Mouse (Mus musculus) forebrain, postnatal 0 days (tissue): Measurements from ENCODE around the gene Fam160a2. TPM values are rescaled to one million over a fixed set of nuclear protein-coding genes. Genes with fewer than 3 reads are reported as not detected.
A peak's percentile ranks its signal among the peaks of the same experiment; 100 is the strongest.
"Not testable (repeated sequence)": the region's sequence is repeated elsewhere in the genome, so short reads cannot be mapped to it uniquely, and the experiment has no call there.

Experiments used
- ATAC-seq: fragments of 200-750 bp; cut with Nextera tagmentation; 2 replicates; pipeline ENCODE4 v1.8.0; 2017; ENCODE audit warnings: mild to moderate bottlenecking, moderate library complexity
- DNase-seq: peaks from one replicate; pipeline ENCODE4 v3.0.0-alpha.2; 2015
- H3K27ac ChIP-seq: fragments of 300-500 bp; sonication (generic); 2 replicates; pipeline ENCODE4 v1.5.1; 2014; ENCODE audit warnings: low read depth, mild to moderate bottlenecking, antibody characterized with exemption, low read length, moderate library complexity, mixed read lengths
- H3K27me3 ChIP-seq: fragments of 300-500 bp; sonication (generic); 2 replicates; pipeline ENCODE4 v1.6.1; 2014; ENCODE audit warnings: mild to moderate bottlenecking, low read length, mixed read lengths; ENCODE audit not compliant: insufficient read depth
- H3K36me3 ChIP-seq: fragments of 300-500 bp; sonication (generic); 2 replicates; pipeline ENCODE4 v1.6.1; 2014; ENCODE audit warnings: mild to moderate bottlenecking, moderate library complexity; ENCODE audit not compliant: insufficient read depth
- H3K4me1 ChIP-seq: fragments of 300-500 bp; sonication (generic); 2 replicates; pipeline ENCODE4 v1.6.1; 2014; ENCODE audit warnings: antibody characterized with exemption; ENCODE audit not compliant: insufficient read depth
- H3K4me2 ChIP-seq: fragments of 300-500 bp; sonication (generic); 2 replicates; pipeline ENCODE4 v1.6.1; 2014; ENCODE audit warnings: low read depth, mild to moderate bottlenecking, moderate library complexity
- H3K4me3 ChIP-seq: fragments of 300-500 bp; sonication (generic); 2 replicates; pipeline ENCODE4 v1.5.1; 2014; ENCODE audit warnings: low read depth, low read length, mixed read lengths
- H3K9ac ChIP-seq: fragments of 300-500 bp; sonication (generic); 2 replicates; pipeline ENCODE4 v1.6.1; 2014; ENCODE audit warnings: mild to moderate bottlenecking
- H3K9me3 ChIP-seq: fragments of 300-500 bp; sonication (generic); 2 replicates; pipeline ENCODE4 v1.6.1; 2016; ENCODE audit warnings: low read length
- CTCF ChIP-seq: sonication (generic); IDR thresholded peaks from 2 replicates; pipeline ENCODE4 v1.5.1; 2016; ENCODE audit warnings: antibody characterized with exemption, control low read depth, low read depth
- WGBS: fragments of 180-500 bp; shearing (Covaris S2); extraction: QIAGEN DNeasy Blood & Tissue Kit; methylation state at CpG from one replicate; pipeline ENCODE4 v1.1.7; 2014; 5-methylcytosine and 5-hydroxymethylcytosine counted together
- polyA plus RNA-seq: library from polyadenylated mRNA; unstranded; fragments of >200 nt; fragmentation: Nextera tagmentation; extraction: Ambion mirVana; gene quantifications from 2 replicates; pipeline ENCODE4 v1.2.1, GENCODE M21; 2015
- total RNA-seq: library from RNA; depleted of rRNA; stranded (reverse); fragments of >200 nt; gene quantifications from 2 replicates; pipeline ENCODE4 v1.2.3, GENCODE M21; 2014

Gene Fam160a2
- total and polyA plus RNA-seq, 2 experiments from 2014 or later = 36.9 to 42.1 TPM

GRCm38 (mm10) chr7:105411874-105412632 lies 12.2 kb upstream of the Fam160a2 start:
- not testable (repeated sequence) for H3K36me3 ChIP-seq, H3K9me3 ChIP-seq, H3K9ac ChIP-seq, H3K27me3 ChIP-seq, H3K4me1 ChIP-seq, H3K27ac ChIP-seq, H3K4me3 ChIP-seq, H3K4me2 ChIP-seq
- 63% methylated on average over 8 of the region's 8 CpGs for WGBS
- peak; percentile 87 for TF ChIP-seq CTCF
- ATAC-seq (peak; percentile 70), DNase-seq (peak; percentile 81)

- no peak overlapping the region for H3K9ac ChIP-seq
- 76% methylated on average over 1 of the region's 1 CpGs for WGBS
- no peaks in the 10 kb centered on the region for H3K27me3 ChIP-seq
- ATAC-seq (no peak), DNase-seq (no peak)
- H3K27ac ChIP-seq = no peak overlapping the region
- H3K9me3 ChIP-seq = no peaks in the 10 kb centered on the region
- TF ChIP-seq CTCF = no peak
- H3K4me3 ChIP-seq = no peak overlapping the region
- no peaks in the 10 kb centered on the region for H3K36me3 ChIP-seq
- no peaks in the 10 kb centered on the region for H3K4me1 ChIP-seq
- H3K4me2 ChIP-seq = no peak overlapping the region
Measured at GRCm38 (mm10) chr7:105406322-105406721, 6.5 kb upstream of the Fam160a2 start.

- whole genome bisulfite sequencing = 81% methylated on average over 5 of the region's 5 CpGs
- Histone ChIP-seq H3K27me3 (no peaks in the 10 kb centered on the region), H3K36me3 (no peaks in the 10 kb centered on the region), H3K4me3 (no peak within 1 kb of the TSS), H3K4me1 (no peaks in the 10 kb centered on the region), H3K9ac (no peak within 1 kb of the TSS), H3K9me3 (no peaks in the 10 kb centered on the region), H3K4me2 (no peak within 1 kb of the TSS), H3K27ac (no peak within 1 kb of the TSS)
- ATAC-seq = no peak
- no peak for TF ChIP-seq CTCF
- DNase-seq = no peak
Measured at GRCm38 (mm10) chr7:105404268-105404667, 4.4 kb upstream of the Fam160a2 start, which contains the start of gene Cnga4. Cnga4 (plus strand) TSS chr7:105404568.

GRCm38 (mm10) chr7:105399058-105399934 lies 558 bp downstream of the Fam160a2 start:
- Histone ChIP-seq H3K36me3 (no peaks in the 10 kb centered on the region; the same call in 1 of the 2 replicates), H3K4me1 (no peaks in the 10 kb centered on the region), H3K27me3 (no peaks in the 10 kb centered on the region), H3K4me2 (peak overlapping the region; percentile 86), H3K9ac (peak overlapping the region; percentile 86), H3K4me3 (peak overlapping the region; percentile 87), H3K27ac (peak overlapping the region; percentile 78), H3K9me3 (no peaks in the 10 kb centered on the region)
- TF ChIP-seq CTCF = no peak
- WGBS = 1% methylated on average over 25 of the region's 25 CpGs
- ATAC-seq (peak; percentile 14), DNase-seq (no peak)

GRCm38 (mm10) chr7:105396126-105396525 lies 3.7 kb downstream of the Fam160a2 start:
- H3K4me3 ChIP-seq = no peak overlapping the region
- TF ChIP-seq CTCF = no peak
- no peak overlapping the region for H3K4me2 ChIP-seq
- H3K27me3 ChIP-seq = no peaks in the 10 kb centered on the region
- no peak overlapping the region for H3K9ac ChIP-seq
- ATAC-seq = no peak
- no peak for DNase-seq
- H3K4me1 ChIP-seq = no peaks in the 10 kb centered on the region
- no peaks in the 10 kb centered on the region; the same call in 1 of the 2 replicates for H3K36me3 ChIP-seq
- no peak overlapping the region for H3K27ac ChIP-seq
- H3K9me3 ChIP-seq = no peaks in the 10 kb centered on the region

- Histone ChIP-seq H3K9me3 (no peaks in the 10 kb centered on the region), H3K36me3 (peaks cover 1% of the 10 kb centered on the region; the same call in 1 of the 2 replicates), H3K4me1 (no peaks in the 10 kb centered on the region), H3K27me3 (no peaks in the 10 kb centered on the region), H3K4me3 (no peak overlapping the region), H3K27ac (no peak overlapping the region), H3K4me2 (no peak overlapping the region), H3K9ac (no peak overlapping the region)
- DNase-seq = no peak
- no peak for TF ChIP-seq CTCF
- ATAC-seq = no peak
Measured at GRCm38 (mm10) chr7:105395131-105395820, 4.6 kb downstream of the Fam160a2 start.
